Mouse (Mus musculus): ENCODE results near the gene Smarcc1.
"Not testable (repeated sequence)": the region's sequence is repeated elsewhere in the genome, so short reads cannot be mapped to it uniquely, and the experiment has no call there.

GRCm38 (mm10) chr9:110076468-110076867 lies 41.0 kb upstream of the Smarcc1 start:
- not testable (repeated sequence) for TF ChIP-seq POLR2A (IDR thresholded peaks at IDR 0.05; ENCODE audit: control insufficient read depth, extremely low read depth, insufficient read depth, low read length, poor library complexity); CTCF (IDR thresholded peaks at IDR 0.05; ENCODE audit: borderline replicate concordance, control insufficient read depth, extremely low read depth, insufficient read depth, low read length, poor library complexity)

Measured in thymus, adult 2 months (tissue).